Mouse (Mus musculus): ENCODE measurements at regions not wholly inside any gene's neighbourhood (a gene's known extent, or its start where the extent isn't known, plus 50 kb on each side); places are given as distances from the start of the nearest gene placed in this dataset.

DNA sequence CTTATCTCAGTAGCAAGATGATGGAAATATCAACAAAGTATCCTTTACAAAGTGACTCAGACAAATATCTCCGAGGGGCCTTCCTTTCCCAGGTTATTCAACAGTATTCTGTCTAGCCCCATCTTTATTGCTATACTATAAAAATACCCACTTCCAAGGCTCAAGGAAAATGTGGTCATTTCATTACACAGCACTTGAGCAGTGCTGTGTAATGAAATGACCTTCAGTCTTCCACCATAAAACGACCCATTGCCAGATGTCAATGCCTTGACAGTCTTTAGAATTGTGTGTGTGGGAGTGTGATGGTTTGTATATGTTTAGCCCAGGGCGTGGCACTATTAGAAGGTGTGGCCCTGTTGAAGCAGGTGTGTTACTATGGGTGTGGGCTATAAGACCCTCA lies 124.3 kb upstream of the Teddm2 start:
- Histone ChIP-seq H3K4me2 (no peak overlapping the region), H3K27ac (replicated peaks) (no peak overlapping the region), H3K9me3 (replicated peaks) (no peaks in the 10 kb centered on the region), H3K9ac (no peak overlapping the region), H3K4me1 (replicated peaks) (0 out of 2 replicates have a peak, but pooled peaks cover 3% of the 10 kb centered on the region), H3K36me3 (replicated peaks) (no peaks in the 10 kb centered on the region), H3K4me3 (replicated peaks) (no peak overlapping the region), H3K27me3 (no peaks in the 10 kb centered on the region)
- ATAC-seq (ENCODE audit: insufficient read depth) = no peak
- 63% methylated on average over 3 of the region's 3 CpGs for WGBS (ENCODE audit: insufficient replicate concordance)

DNA sequence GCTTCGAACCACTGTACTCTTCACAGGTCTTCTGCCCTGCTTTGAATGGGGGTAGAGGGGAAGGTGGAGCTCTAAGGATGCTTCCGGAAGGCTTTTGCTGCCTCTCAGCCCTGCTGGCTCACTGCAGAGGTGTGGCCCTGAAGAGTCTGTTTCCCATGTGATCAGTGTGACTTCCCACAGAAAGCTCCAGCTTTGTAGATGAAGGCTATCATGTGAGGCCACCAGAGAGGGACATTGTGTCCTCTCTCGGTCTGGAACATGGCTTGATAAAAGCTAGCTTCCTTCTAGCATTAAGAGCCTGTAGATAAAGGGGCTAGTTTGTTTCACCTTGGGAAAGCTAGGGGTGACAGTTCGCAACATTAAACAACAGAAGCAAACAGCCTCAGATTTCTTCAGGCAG lies 127.3 kb upstream of the Teddm2 start:
- no peaks in the 10 kb centered on the region for H3K27me3 ChIP-seq
- H3K4me3 ChIP-seq (replicated peaks) = no peak overlapping the region
- no peaks in the 10 kb centered on the region for H3K9me3 ChIP-seq (replicated peaks)
- no peak overlapping the region for H3K27ac ChIP-seq (replicated peaks)
- no peaks in the 10 kb centered on the region for H3K36me3 ChIP-seq (replicated peaks)
- 62% methylated on average over 4 of the region's 4 CpGs for WGBS (ENCODE audit: insufficient replicate concordance)
- H3K4me2 ChIP-seq = no peak overlapping the region
- peaks cover 5% of the 10 kb centered on the region for H3K4me1 ChIP-seq (replicated peaks)
- H3K9ac ChIP-seq = no peak overlapping the region
- ATAC-seq (ENCODE audit: insufficient read depth) = no peak

DNA sequence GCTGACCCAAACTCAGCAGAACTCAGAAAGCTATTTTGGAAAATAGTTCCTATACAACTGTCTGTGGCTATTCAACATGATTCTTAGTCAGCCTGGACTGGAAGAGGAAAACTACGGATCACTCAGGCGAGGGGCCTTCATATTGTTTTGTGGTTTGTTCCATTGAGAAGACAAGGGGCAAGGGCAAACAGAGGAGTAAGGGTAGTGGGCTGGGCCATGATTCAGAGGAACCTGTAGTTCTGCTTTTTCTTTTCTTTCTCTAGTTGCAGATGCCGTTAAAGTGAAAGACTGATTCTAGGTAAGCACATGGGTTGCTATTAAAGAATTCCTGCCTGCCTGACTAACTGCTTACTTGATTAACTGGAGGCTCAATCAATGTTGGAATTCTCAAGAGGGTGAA lies 129.8 kb upstream of the Teddm2 start:
- H3K27me3 ChIP-seq = no peaks in the 10 kb centered on the region
- no peak overlapping the region for H3K4me2 ChIP-seq
- no peaks in the 10 kb centered on the region for H3K36me3 ChIP-seq (replicated peaks)
- ATAC-seq (ENCODE audit: insufficient read depth) = no peak
- no peak overlapping the region for H3K9ac ChIP-seq
- H3K27ac ChIP-seq (replicated peaks) = no peak overlapping the region
- no peak overlapping the region for H3K4me3 ChIP-seq (replicated peaks)
- 14% methylated on average over 3 of the region's 3 CpGs for WGBS (ENCODE audit: insufficient replicate concordance)
- no peaks in the 10 kb centered on the region for H3K9me3 ChIP-seq (replicated peaks)
- peaks cover 28% of the 10 kb centered on the region for H3K4me1 ChIP-seq (replicated peaks)

DNA sequence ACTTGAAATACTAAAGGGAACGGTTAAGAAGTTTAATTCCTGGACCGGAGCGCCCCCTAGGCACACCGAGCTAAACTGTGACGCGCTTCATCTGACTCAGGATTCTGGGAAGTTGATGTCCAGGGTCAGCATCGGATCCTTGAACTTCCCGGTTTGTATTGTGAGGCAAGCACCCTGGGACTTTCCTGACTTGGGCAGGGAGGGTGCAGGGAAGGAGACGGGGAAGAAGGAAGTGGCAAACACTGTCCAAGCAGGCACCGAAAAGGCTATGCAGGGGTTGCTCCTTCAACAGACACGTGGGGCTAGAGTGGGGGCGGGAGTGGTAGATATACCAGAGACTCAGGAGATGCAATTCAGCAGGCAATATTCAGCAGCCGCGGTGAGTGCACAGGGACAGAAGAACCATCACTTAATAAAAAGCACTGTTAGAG lies 132.7 kb upstream of the Teddm2 start:
- 3% methylated on average over 14 of the region's 14 CpGs for WGBS (ENCODE audit: insufficient replicate concordance)
- Histone ChIP-seq H3K4me1 (replicated peaks) (peaks cover 41% of the 10 kb centered on the region), H3K9ac (peak overlapping the region; percentile 54), H3K27me3 (no peaks in the 10 kb centered on the region), H3K27ac (replicated peaks) (peak overlapping the region; percentile 98), H3K9me3 (replicated peaks) (no peaks in the 10 kb centered on the region), H3K4me3 (replicated peaks) (peak overlapping the region; percentile 32), H3K4me2 (peak overlapping the region; percentile 69), H3K36me3 (replicated peaks) (no peaks in the 10 kb centered on the region)
- ATAC-seq (ENCODE audit: insufficient read depth) = no peak

DNA sequence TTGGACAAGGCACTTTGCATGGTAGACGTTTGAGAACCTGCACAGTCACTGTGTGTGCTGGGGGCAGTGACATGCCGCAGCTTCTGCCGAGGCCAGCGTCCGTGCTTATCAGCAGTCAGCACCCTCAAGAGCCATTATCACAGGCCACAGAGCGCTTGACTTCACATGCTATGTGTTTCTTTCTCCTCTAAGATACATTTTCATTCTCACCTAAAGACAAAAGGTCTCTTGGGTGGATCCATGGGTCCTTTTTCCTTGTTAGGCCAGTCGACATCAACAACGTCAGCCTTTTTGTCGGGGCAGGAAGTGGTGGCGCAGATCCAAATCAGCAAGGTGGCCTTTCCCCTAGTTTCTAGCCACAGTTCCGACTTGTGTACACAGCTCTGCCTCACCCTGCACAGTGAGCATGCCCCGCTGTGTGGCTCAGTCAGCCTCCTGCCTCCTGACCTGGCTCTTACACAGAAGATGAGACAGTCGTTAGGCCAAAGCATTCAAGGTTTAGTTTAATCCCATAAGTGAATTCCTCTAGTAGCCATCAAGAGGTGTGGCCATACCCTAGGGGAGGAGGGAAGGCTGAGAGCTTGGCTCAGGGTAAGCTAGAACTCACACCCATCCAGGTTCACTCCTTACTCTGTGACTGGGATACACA lies 134.1 kb upstream of the Teddm2 start:
- no peaks in the 10 kb centered on the region for H3K27me3 ChIP-seq
- peaks cover 44% of the 10 kb centered on the region for H3K4me1 ChIP-seq (replicated peaks)
- H3K4me2 ChIP-seq = peak overlapping the region; percentile 64
- no peaks in the 10 kb centered on the region for H3K9me3 ChIP-seq (replicated peaks)
- H3K9ac ChIP-seq = peak overlapping the region; percentile 60
- no peaks in the 10 kb centered on the region for H3K36me3 ChIP-seq (replicated peaks)
- H3K4me3 ChIP-seq (replicated peaks) = peak overlapping the region; percentile 30
- peak; percentile 98 for ATAC-seq (ENCODE audit: insufficient read depth)
- H3K27ac ChIP-seq (replicated peaks) = peak overlapping the region; percentile 98
- 3% methylated on average over 13 of the region's 13 CpGs for WGBS (ENCODE audit: insufficient replicate concordance)

DNA sequence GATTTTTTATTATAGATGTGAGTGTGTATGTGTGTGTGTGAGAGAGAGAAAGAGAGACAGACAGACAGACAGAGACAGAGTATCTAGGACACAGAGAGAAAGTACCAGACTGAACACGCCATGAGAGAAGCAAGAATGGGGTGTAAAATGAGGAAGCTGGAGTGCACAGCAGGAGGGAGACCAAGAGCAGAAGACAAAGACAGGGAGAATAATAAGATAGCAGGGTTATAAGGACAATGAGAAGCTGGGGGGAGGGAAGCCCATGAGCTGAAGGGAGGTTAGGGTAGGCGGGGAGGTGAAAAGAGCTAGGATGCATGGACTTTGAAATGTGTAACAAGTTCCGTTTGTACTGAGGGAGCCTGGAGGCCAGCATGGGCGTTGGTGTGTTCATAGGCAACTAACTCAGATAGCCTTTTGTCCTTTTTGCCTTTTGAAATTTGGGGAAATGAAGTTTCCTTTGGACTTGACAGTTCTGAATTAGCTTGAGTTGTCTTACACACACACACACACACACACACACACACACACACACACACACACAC lies 136.8 kb upstream of the Teddm2 start:
- Histone ChIP-seq H3K27me3 (no peaks in the 10 kb centered on the region), H3K36me3 (replicated peaks) (no peaks in the 10 kb centered on the region), H3K4me2 (no peak overlapping the region), H3K9me3 (replicated peaks) (no peaks in the 10 kb centered on the region), H3K4me1 (replicated peaks) (peaks cover 44% of the 10 kb centered on the region), H3K4me3 (replicated peaks) (no peak overlapping the region), H3K27ac (replicated peaks) (peak overlapping the region; percentile 74), H3K9ac (no peak overlapping the region)
- WGBS (ENCODE audit: insufficient replicate concordance) = 49% methylated on average over 4 of the region's 4 CpGs
- no peak for ATAC-seq (ENCODE audit: insufficient read depth)

DNA sequence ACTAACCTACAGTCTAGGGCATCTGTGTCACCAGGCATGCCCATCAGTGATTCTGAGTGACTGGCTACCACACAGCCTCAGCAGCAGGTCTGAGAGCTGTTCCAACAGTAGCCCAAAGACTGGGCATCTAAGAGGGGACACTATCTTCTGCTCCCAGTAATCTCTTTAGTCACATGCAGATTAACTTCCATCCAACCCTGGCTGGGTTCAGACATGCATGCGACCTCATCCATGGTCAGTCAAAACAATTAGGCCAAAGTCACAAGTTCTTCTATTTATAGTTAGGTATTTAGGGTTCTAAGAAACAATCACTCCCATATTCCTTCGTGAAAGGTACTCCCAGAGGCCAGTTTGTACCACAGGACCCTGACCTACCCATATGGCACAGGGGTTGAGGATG lies 138.2 kb upstream of the Teddm2 start:
- Histone ChIP-seq H3K9ac (no peak overlapping the region), H3K4me3 (replicated peaks) (no peak overlapping the region), H3K4me1 (replicated peaks) (peaks cover 39% of the 10 kb centered on the region), H3K36me3 (replicated peaks) (no peaks in the 10 kb centered on the region), H3K4me2 (no peak overlapping the region), H3K9me3 (replicated peaks) (no peaks in the 10 kb centered on the region), H3K27me3 (no peaks in the 10 kb centered on the region), H3K27ac (replicated peaks) (no peak overlapping the region)
- no peak for ATAC-seq (ENCODE audit: insufficient read depth)
- WGBS (ENCODE audit: insufficient replicate concordance) = 75% methylated on average over 2 of the region's 2 CpGs

GRCm38 (mm10) chr1:154040907-154041306 lies 140.9 kb upstream of the Teddm2 start:
- Histone ChIP-seq H3K9me3 (replicated peaks) (no peaks in the 10 kb centered on the region), H3K4me1 (replicated peaks) (peaks cover 13% of the 10 kb centered on the region), H3K36me3 (replicated peaks) (no peaks in the 10 kb centered on the region), H3K27ac (replicated peaks) (no peak overlapping the region), H3K4me2 (no peak overlapping the region), H3K9ac (no peak overlapping the region), H3K4me3 (replicated peaks) (no peak overlapping the region), H3K27me3 (no peaks in the 10 kb centered on the region)
- no peak for ATAC-seq (ENCODE audit: insufficient read depth)
- 39% methylated on average over 3 of the region's 3 CpGs for WGBS (ENCODE audit: insufficient replicate concordance)

DNA sequence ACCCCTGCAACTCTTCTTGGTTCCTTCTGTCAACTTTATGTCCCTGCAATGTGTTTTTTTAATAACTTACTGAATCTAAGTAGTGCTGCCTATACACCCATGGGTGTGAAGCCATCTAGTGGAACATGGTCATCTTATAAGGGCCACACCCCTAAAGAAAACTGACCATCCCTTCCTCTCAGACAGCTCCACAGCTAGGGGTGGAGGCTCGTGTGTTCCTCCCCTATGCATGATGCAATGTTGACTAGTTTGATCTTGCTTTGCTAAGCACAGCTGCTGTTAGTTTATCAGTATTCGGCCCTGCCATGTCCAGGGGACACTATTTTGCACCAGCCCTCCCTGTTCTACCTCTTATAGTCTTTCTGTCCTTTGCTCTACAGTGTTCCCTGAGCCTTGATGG lies 142.9 kb upstream of the Teddm2 start:
- Histone ChIP-seq H3K9ac (no peak overlapping the region), H3K27me3 (no peaks in the 10 kb centered on the region), H3K36me3 (replicated peaks) (no peaks in the 10 kb centered on the region), H3K4me1 (replicated peaks) (peaks cover 8% of the 10 kb centered on the region), H3K9me3 (replicated peaks) (no peaks in the 10 kb centered on the region), H3K4me2 (no peak overlapping the region), H3K4me3 (replicated peaks) (no peak overlapping the region), H3K27ac (replicated peaks) (no peak overlapping the region)
- peak; percentile 57 for ATAC-seq (ENCODE audit: insufficient read depth)
- 37% methylated on average over 2 of the region's 2 CpGs for WGBS (ENCODE audit: insufficient replicate concordance)

DNA sequence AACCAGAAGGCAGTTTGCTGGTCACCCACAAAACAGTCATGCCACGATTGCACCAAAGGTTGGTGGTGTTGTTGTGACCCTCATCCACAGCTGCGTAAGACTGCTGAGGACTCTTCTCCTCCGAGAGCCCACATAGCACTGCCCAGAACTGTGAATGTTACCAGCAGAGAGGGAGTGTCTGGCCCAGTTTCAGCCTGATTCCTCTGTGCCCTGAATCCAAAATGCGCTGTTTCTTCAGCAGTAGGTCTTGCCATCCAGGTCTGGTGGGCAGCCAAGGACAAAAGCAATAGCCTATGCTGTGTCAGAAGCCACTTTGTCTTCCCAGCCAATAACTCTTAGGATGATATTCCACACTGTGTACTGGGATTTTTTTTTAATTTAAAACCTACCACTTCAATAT lies 144.7 kb upstream of the Teddm2 start:
- Histone ChIP-seq H3K4me2 (no peak overlapping the region), H3K4me1 (replicated peaks) (peaks cover 5% of the 10 kb centered on the region; the same call in 1 of the 2 replicates), H3K36me3 (replicated peaks) (no peaks in the 10 kb centered on the region), H3K4me3 (replicated peaks) (no peak overlapping the region), H3K27ac (replicated peaks) (no peak overlapping the region), H3K9ac (no peak overlapping the region), H3K27me3 (no peaks in the 10 kb centered on the region), H3K9me3 (replicated peaks) (no peaks in the 10 kb centered on the region)
- ATAC-seq (ENCODE audit: insufficient read depth) = no peak
- 64% methylated on average over 4 of the region's 4 CpGs for WGBS (ENCODE audit: insufficient replicate concordance)

DNA sequence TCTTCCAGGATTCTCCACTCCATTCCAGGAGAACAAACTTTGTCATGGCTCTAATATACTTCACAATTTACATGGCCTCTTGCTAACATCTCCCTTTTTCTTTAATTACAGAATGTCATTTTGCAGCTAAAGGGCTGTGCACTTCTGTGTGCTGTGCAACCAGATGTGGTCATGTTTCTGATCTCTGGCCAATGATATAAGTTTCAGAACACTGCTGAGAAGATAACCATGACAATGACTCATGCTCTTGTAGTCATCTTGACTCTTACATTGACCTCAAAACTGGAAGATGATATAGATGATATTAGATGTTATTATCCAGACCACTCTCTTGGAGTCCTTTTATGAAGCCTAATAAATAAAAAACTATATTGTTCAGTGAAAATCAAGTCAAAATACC lies 145.9 kb upstream of the Teddm2 start:
- Histone ChIP-seq H3K27ac (replicated peaks) (no peak overlapping the region), H3K27me3 (no peaks in the 10 kb centered on the region), H3K9me3 (replicated peaks) (no peaks in the 10 kb centered on the region), H3K4me1 (replicated peaks) (peaks cover 5% of the 10 kb centered on the region; the same call in 1 of the 2 replicates), H3K4me2 (no peak overlapping the region), H3K9ac (no peak overlapping the region), H3K36me3 (replicated peaks) (no peaks in the 10 kb centered on the region), H3K4me3 (replicated peaks) (no peak overlapping the region)
- ATAC-seq (ENCODE audit: insufficient read depth) = no peak

DNA sequence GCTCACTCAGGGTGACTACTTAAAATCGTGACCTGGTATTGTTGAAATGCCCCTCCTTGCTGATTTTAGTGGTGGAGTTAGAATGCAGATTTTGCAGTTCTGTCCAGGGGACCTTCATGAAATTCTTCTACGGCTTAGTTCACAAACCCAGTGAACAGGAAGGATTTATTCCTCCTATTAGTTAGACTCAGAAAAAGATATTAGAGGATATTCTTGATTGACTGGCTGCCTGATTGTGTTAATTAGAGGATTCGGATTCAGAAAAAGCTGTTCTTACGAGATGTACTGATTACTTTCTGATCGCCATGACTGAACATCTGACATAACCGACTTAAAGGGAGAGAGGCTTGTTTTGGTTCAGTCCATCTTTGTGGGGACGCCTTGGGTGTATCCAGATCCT lies 147.3 kb upstream of the Zfp648 start:
- Histone ChIP-seq H3K9ac (no peak overlapping the region), H3K9me3 (replicated peaks) (no peaks in the 10 kb centered on the region), H3K27ac (replicated peaks) (no peak overlapping the region), H3K36me3 (replicated peaks) (no peaks in the 10 kb centered on the region), H3K4me1 (replicated peaks) (no peaks in the 10 kb centered on the region), H3K27me3 (no peaks in the 10 kb centered on the region), H3K4me3 (replicated peaks) (no peak overlapping the region), H3K4me2 (no peak overlapping the region)
- no peak for ATAC-seq (ENCODE audit: insufficient read depth)
- 61% methylated on average over 7 of the region's 7 CpGs for WGBS (ENCODE audit: insufficient replicate concordance)
